Mouse (Mus musculus) kidney, embryonic 14.5 days (tissue): ENCODE results near the gene Kdelr1. TPM values are rescaled to one million over a fixed set of nuclear protein-coding genes. Genes with fewer than 3 reads are reported as not detected.
A peak's percentile ranks its signal among the peaks of the same experiment; 100 is the strongest.
"Not testable (repeated sequence)": the region's sequence is repeated elsewhere in the genome, so short reads cannot be mapped to it uniquely, and the experiment has no call there.

Experiments used
- ATAC-seq: fragments of 200-750 bp; cut with Nextera tagmentation; 2 replicates; pipeline ENCODE4 v1.8.0; 2017; ENCODE audit warnings: moderate number of reproducible peaks, mild to moderate bottlenecking, moderate TSS enrichment, moderate library complexity; ENCODE audit not compliant: low FRiP score, low TSS enrichment
- H3K27ac ChIP-seq: fragments of 300-500 bp; sonication (generic); 2 replicates; pipeline ENCODE4 v1.5.1; 2014; ENCODE audit warnings: low read depth, mild to moderate bottlenecking, low read length, moderate library complexity, mixed read lengths
- H3K27me3 ChIP-seq: fragments of 300-500 bp; sonication (generic); 2 replicates; pipeline ENCODE4 v1.6.1; 2014; ENCODE audit warnings: mild to moderate bottlenecking, low read length; ENCODE audit not compliant: control insufficient read depth, insufficient read depth
- H3K36me3 ChIP-seq: fragments of 300-500 bp; sonication (generic); 2 replicates; pipeline ENCODE4 v1.6.1; 2014; ENCODE audit warnings: low read length, mixed read lengths; ENCODE audit not compliant: control insufficient read depth, insufficient read depth
- H3K4me1 ChIP-seq: fragments of 300-500 bp; sonication (generic); 2 replicates; pipeline ENCODE4 v1.6.1; 2014; ENCODE audit warnings: low read length, mixed read lengths; ENCODE audit not compliant: control insufficient read depth, insufficient read depth
- H3K4me2 ChIP-seq: fragments of 300-500 bp; sonication (generic); replicated peaks from 2 replicates; pipeline ENCODE4 v1.6.1; 2014; ENCODE audit warnings: low read depth, mild to moderate bottlenecking, low read length
- H3K4me3 ChIP-seq: fragments of 300-500 bp; sonication (generic); 2 replicates; pipeline ENCODE4 v1.5.1; 2014; ENCODE audit warnings: mild to moderate bottlenecking, low read length
- H3K9ac ChIP-seq: fragments of 300-500 bp; sonication (generic); 2 replicates; pipeline ENCODE4 v1.6.1; 2014; ENCODE audit warnings: low read depth, mild to moderate bottlenecking, low read length, moderate library complexity
- H3K9me3 ChIP-seq: fragments of 300-500 bp; sonication (generic); 2 replicates; pipeline ENCODE4 v1.6.1; 2016; ENCODE audit warnings: low read length; ENCODE audit not compliant: control insufficient read depth
- WGBS: fragments of 180-500 bp; shearing (Covaris S2); extraction: QIAGEN DNeasy Blood & Tissue Kit; methylation state at CpG from one replicate; pipeline ENCODE4 v1.1.7; 2014; 5-methylcytosine and 5-hydroxymethylcytosine counted together
- polyA plus RNA-seq: library from polyadenylated mRNA; unstranded; fragments of >200 nt; fragmentation: Nextera tagmentation; extraction: Ambion mirVana; gene quantifications from 2 replicates; pipeline ENCODE4 v1.2.1, GENCODE M21; 2014

Kdelr1 gene
- polyA plus RNA-seq, 1 experiment from 2014 or later = 145 TPM

GRCm38 (mm10) chr7:45880531-45880930 lies 8.0 kb downstream of the Kdelr1 start:
- 97% methylated on average over 4 of the region's 4 CpGs for WGBS
- no peaks in the 10 kb centered on the region for H3K27me3 ChIP-seq
- no peak overlapping the region for H3K9ac ChIP-seq
- no peak overlapping the region for H3K4me3 ChIP-seq
- no peak for ATAC-seq
- no peak overlapping the region for H3K4me2 ChIP-seq
- no peaks in the 10 kb centered on the region for H3K9me3 ChIP-seq
- no peaks in the 10 kb centered on the region for H3K4me1 ChIP-seq
- peaks cover 96% of the 10 kb centered on the region for H3K36me3 ChIP-seq
- no peak overlapping the region for H3K27ac ChIP-seq

GRCm38 (mm10) chr7:45881011-45881410 lies 8.4 kb downstream of the Kdelr1 start:
- Histone ChIP-seq H3K4me1 (no peaks in the 10 kb centered on the region), H3K4me3 (no peak overlapping the region), H3K27ac (no peak overlapping the region), H3K36me3 (peaks cover 95% of the 10 kb centered on the region), H3K9ac (no peak overlapping the region), H3K27me3 (no peaks in the 10 kb centered on the region), H3K9me3 (no peaks in the 10 kb centered on the region), H3K4me2 (no peak overlapping the region)
- WGBS = 94% methylated on average over 2 of the region's 2 CpGs
- no peak for ATAC-seq

DNA sequence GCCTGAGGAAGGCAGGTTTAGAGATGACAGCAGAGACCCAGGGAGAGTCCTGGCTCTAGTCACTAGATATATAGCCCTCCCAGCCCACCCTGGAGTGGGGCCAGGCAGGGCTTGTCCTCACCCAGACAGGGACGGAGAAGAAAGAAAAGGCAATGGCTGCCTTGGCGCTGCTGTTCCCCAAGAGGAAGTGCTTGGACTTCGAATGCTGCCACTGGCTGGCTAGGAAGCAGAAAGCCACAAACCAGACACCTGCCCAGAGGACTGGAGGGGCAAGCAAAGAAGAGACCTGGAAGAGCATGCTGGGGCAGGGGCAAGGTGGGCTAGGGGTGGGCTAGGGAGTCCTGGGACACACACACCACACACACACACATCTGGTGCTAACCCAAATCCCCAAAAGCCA lies 14.7 kb downstream of the Kdelr1 start:
- no peak overlapping the region for H3K4me3 ChIP-seq
- no peak overlapping the region for H3K4me2 ChIP-seq
- peaks cover 39% of the 10 kb centered on the region for H3K36me3 ChIP-seq
- H3K9me3 ChIP-seq = no peaks in the 10 kb centered on the region
- no peak for ATAC-seq
- H3K4me1 ChIP-seq = no peaks in the 10 kb centered on the region
- no peak overlapping the region for H3K9ac ChIP-seq
- WGBS = 41% methylated on average over 3 of the region's 3 CpGs
- H3K27me3 ChIP-seq = no peaks in the 10 kb centered on the region
- H3K27ac ChIP-seq = no peak overlapping the region

GRCm38 (mm10) chr7:45892651-45893050 lies 20.1 kb downstream of the Kdelr1 start:
- ATAC-seq = no peak

GRCm38 (mm10) chr7:45895931-45896516 lies 23.5 kb downstream of the Kdelr1 start:
- Histone ChIP-seq H3K9me3 (no peaks in the 10 kb centered on the region), H3K4me2 (peak overlapping the region; percentile 38), H3K27ac (no peak overlapping the region), H3K4me3 (no peak overlapping the region), H3K4me1 (no peaks in the 10 kb centered on the region), H3K27me3 (no peaks in the 10 kb centered on the region), H3K36me3 (no peaks in the 10 kb centered on the region), H3K9ac (peak overlapping the region; percentile 40; the same call in 1 of the 2 replicates)
- no peak; the same call in 1 of the 2 replicates for ATAC-seq
- 74% methylated on average over 6 of the region's 6 CpGs for WGBS

More at GRCm38 (mm10) chr7:45892651-45893050, 20.1 kb downstream of the Kdelr1 start:
- Histone ChIP-seq H3K4me1 (no peaks in the 10 kb centered on the region), H3K36me3 (no peaks in the 10 kb centered on the region), H3K9me3 (no peaks in the 10 kb centered on the region), H3K27ac (no peak overlapping the region), H3K9ac (no peak overlapping the region), H3K27me3 (no peaks in the 10 kb centered on the region), H3K4me3 (no peak overlapping the region), H3K4me2 (no peak overlapping the region)
- WGBS = 68% methylated on average over 2 of the region's 2 CpGs

- 1% methylated on average over 40 of the region's 40 CpGs for WGBS
- peak within 1 kb of the TSS; percentile 37 for H3K4me3 ChIP-seq
- H3K27ac ChIP-seq = peak within 1 kb of the TSS; percentile 57; the same call in 1 of the 2 replicates
- peak within 1 kb of the TSS; percentile 71 for H3K4me2 ChIP-seq
- ATAC-seq = peak; percentile 86
- no peaks in the 10 kb centered on the region for H3K36me3 ChIP-seq
- H3K4me1 ChIP-seq = no peaks in the 10 kb centered on the region
- no peaks in the 10 kb centered on the region for H3K27me3 ChIP-seq
- no peaks in the 10 kb centered on the region for H3K9me3 ChIP-seq
- H3K9ac ChIP-seq = peak within 1 kb of the TSS; percentile 54
Observed at GRCm38 (mm10) chr7:45896517-45897257, 24.1 kb downstream of the Kdelr1 start, which contains the start of the genes Syngr4 and Tmem143. Gene Syngr4, minus strand, starts transcription at chr7:45896714. Gene Tmem143, plus strand, starts transcription at chr7:45896941.

- Histone ChIP-seq H3K27me3 (no peaks in the 10 kb centered on the region), H3K27ac (peak overlapping the region; percentile 57; the same call in 1 of the 2 replicates), H3K4me2 (peak overlapping the region; percentile 71), H3K36me3 (no peaks in the 10 kb centered on the region), H3K4me3 (peak overlapping the region; percentile 37), H3K9ac (peak overlapping the region; percentile 54), H3K4me1 (no peaks in the 10 kb centered on the region), H3K9me3 (no peaks in the 10 kb centered on the region)
- WGBS = 1% methylated on average over 19 of the region's 19 CpGs
- peak; percentile 82 for ATAC-seq
Observed at GRCm38 (mm10) chr7:45897258-45897757, 24.7 kb downstream of the Kdelr1 start.

GRCm38 (mm10) chr7:45898125-45898524 lies 25.6 kb downstream of the Kdelr1 start:
- ATAC-seq, H3K9ac ChIP-seq, H3K4me1 ChIP-seq, H3K9me3 ChIP-seq, H3K36me3 ChIP-seq, H3K4me3 ChIP-seq, H3K27ac ChIP-seq, H3K27me3 ChIP-seq: not testable (repeated sequence)
- peak overlapping the region; percentile 71 for H3K4me2 ChIP-seq
- 57% methylated on average over 4 of the region's 4 CpGs for WGBS

- 51% methylated on average over 5 of the region's 5 CpGs for WGBS
- Histone ChIP-seq H3K4me1 (no peaks in the 10 kb centered on the region), H3K36me3 (no peaks in the 10 kb centered on the region), H3K27ac (no peak overlapping the region), H3K4me2 (no peak overlapping the region), H3K9ac (no peak overlapping the region), H3K27me3 (no peaks in the 10 kb centered on the region), H3K4me3 (no peak overlapping the region), H3K9me3 (no peaks in the 10 kb centered on the region)
- no peak for ATAC-seq
Observed at GRCm38 (mm10) chr7:45901562-45901961, 29.0 kb downstream of the Kdelr1 start.
